In genomic region chr8:13396725-13397124, GRCm38 (mm10) we compare ENCODE assay signal across 39 mouse cellular contexts. TPM values are rescaled to one million over a fixed set of nuclear protein-coding genes. Genes with fewer than 3 reads are reported as not detected.
"Had no signal": no experiment of that assay in that cellular context is flagged by ENCODE, and none has a peak within 500 bp of the region (broad histone marks: within the 10 kb centered on the region; RNA-seq: fewer than 3 reads in every experiment).

Gene Atp4b, minus strand, starts transcription at chr8:13396825.

- H3K4me3 ChIP-seq: gastrocnemius, adult 2 months; heart, embryonic 13.5 days; heart, embryonic 15.5 days; hindbrain, embryonic 13.5 days; hindbrain, embryonic 15.5 days; kidney, embryonic 15.5 days; layer of hippocampus, adult 2 months; limb, embryonic 10.5 days; limb, embryonic 12.5 days had no signal

- H3K4me1 ChIP-seq: heart, embryonic 13.5 days; heart, embryonic 15.5 days; hindbrain, embryonic 13.5 days; hindbrain, embryonic 15.5 days; kidney, embryonic 15.5 days; limb, embryonic 10.5 days; limb, embryonic 12.5 days had no signal

- H3K27ac ChIP-seq: gastrocnemius, adult 2 months; heart, embryonic 13.5 days; heart, embryonic 15.5 days; hindbrain, embryonic 13.5 days; hindbrain, embryonic 15.5 days; hindbrain, postnatal 0 days; kidney, embryonic 15.5 days; kidney, postnatal 0 days; layer of hippocampus, adult 2 months; limb, embryonic 10.5 days; limb, embryonic 12.5 days had no signal

- ATAC-seq: hindbrain, postnatal 0 days; intestine, embryonic 16.5 days had no signal

- H3K9ac ChIP-seq: heart, embryonic 13.5 days; heart, embryonic 15.5 days; hindbrain, embryonic 13.5 days; hindbrain, embryonic 15.5 days; kidney, embryonic 15.5 days; limb, embryonic 12.5 days had no signal

- H3K36me3 ChIP-seq: heart, embryonic 13.5 days; heart, embryonic 15.5 days; hindbrain, embryonic 13.5 days; hindbrain, embryonic 15.5 days; kidney, embryonic 15.5 days; limb, embryonic 10.5 days; limb, embryonic 12.5 days had no signal

- DNase-seq: gastrocnemius, adult 2 months; gastrocnemius, postnatal 10 days; gastrocnemius, postnatal 25 days; heart, adult 18-20 months; heart, postnatal 14 days; heart, postnatal 36 days; kidney, adult 11 months; kidney, adult 2 months; kidney, adult 9 months; kidney, postnatal 14 days; kidney, postnatal 4 days; liver had no signal

- H3K9me3 ChIP-seq: heart, embryonic 13.5 days; heart, embryonic 15.5 days; hindbrain, embryonic 13.5 days; hindbrain, embryonic 15.5 days; kidney, embryonic 15.5 days; limb, embryonic 10.5 days; limb, embryonic 12.5 days had no signal

- H3K4me2 ChIP-seq: heart, embryonic 11.5 days; heart, embryonic 13.5 days; heart, embryonic 15.5 days; hindbrain, embryonic 13.5 days; hindbrain, embryonic 15.5 days; kidney, embryonic 15.5 days; limb, embryonic 12.5 days; liver, embryonic 11.5 days had no signal

- H3K27me3 ChIP-seq: heart, embryonic 13.5 days; heart, embryonic 15.5 days; hindbrain, embryonic 13.5 days; hindbrain, embryonic 15.5 days; kidney, embryonic 15.5 days; limb, embryonic 12.5 days had no signal

RNA-seq across cellular contexts. Expression of gene Atp4b, which starts in this region (rescaled TPM):
- total RNA-seq: gastrocnemius, adult 2 months; gastrocnemius, postnatal 10 days; gastrocnemius, postnatal 25 days; gastrocnemius, postnatal 4 days; granulocyte monocyte progenitor cell, adult 5-6 weeks; heart, adult 8-10 months; heart, postnatal 14 days; heart, postnatal 36 days; hematopoietic stem cell, adult 5-6 weeks; hindbrain, postnatal 0 days; layer of hippocampus, adult 2 months; layer of hippocampus, postnatal 10 days; layer of hippocampus, postnatal 25 days; left cerebral cortex, adult 18-20 months; left cerebral cortex, adult 8-10 months; left cerebral cortex, postnatal 10 days; left cerebral cortex, postnatal 25 days had no signal
- polyA plus RNA-seq: frontal cortex, adult 2 months; heart, embryonic 11.5 days; heart, embryonic 15.5 days; hindbrain, embryonic 11.5 days; hindbrain, embryonic 13.5 days; hindbrain, embryonic 15.5 days; hindbrain, postnatal 0 days; intestine, embryonic 14.5 days; intestine, embryonic 16.5 days; kidney, embryonic 15.5 days; limb, embryonic 10.5 days; limb, embryonic 12.5 days; limb, embryonic 14.5 days; liver, embryonic 11.5 days had no signal
